Mouse (Mus musculus) adrenal gland, postnatal 10 days (tissue): Measurements from ENCODE around the gene Trim29. TPM values are rescaled to one million over a fixed set of nuclear protein-coding genes. Genes with fewer than 3 reads are reported as not detected.

ENCODE experiments used
- DNase-seq: peaks from one replicate; pipeline ENCODE4 v3.0.0; 2021; ENCODE audit warnings: mixed read lengths
- total RNA-seq, 2 experiments: library from RNA; stranded (reverse); gene quantifications; 2 replicates each; pipeline ENCODE4 v1.2.3; 2021

Gene Trim29
- total RNA-seq, 2 experiments from 2014 or later, result 0.12 TPM; not detected in 1

- no peak for DNase-seq
Observed at GRCm38 (mm10) chr9:43384400-43384799, 73.8 kb downstream of the Trim29 start.

Other genes starting within 250 kb of the Trim29 start
- gene Arhgef12, start 203.6 kb upstream of the Trim29 start, total RNA-seq, result 100 to 1,000 TPM; 104 to 112 TPM
- gene Tmem136, start 194.3 kb upstream of the Trim29 start, total RNA-seq, result 1 to 10 TPM; 3.9 to 4.1 TPM
- not detected for gene Pou2f3, start 100.5 kb upstream of the Trim29 start, total RNA-seq
- gene Oaf, start 70.9 kb upstream of the Trim29 start, total RNA-seq, result 10 to 100 TPM; 24.8 to 46.9 TPM